Mouse (Mus musculus) E14TG2a.4 (cell line): ENCODE results near the gene Fam53a.
A peak's percentile ranks its signal among the peaks of the same experiment; 100 is the strongest.

Experiments
- H3K27me3 ChIP-seq: 2 replicates; pipeline ENCODE4 v1.6.1; 2014; ENCODE audit warnings: low read length, control low read depth; ENCODE audit not compliant: insufficient read depth
- H3K36me3 ChIP-seq: 2 replicates; pipeline ENCODE4 v1.6.1; 2014; ENCODE audit warnings: low read length, control low read depth; ENCODE audit not compliant: insufficient read depth
- H3K4me1 ChIP-seq: replicated peaks from 2 replicates; pipeline ENCODE4 v1.6.1; 2014; ENCODE audit warnings: low read depth, low read length, control low read depth
- H3K4me3 ChIP-seq: replicated peaks from 2 replicates; pipeline ENCODE4 v1.5.1; 2014; ENCODE audit warnings: mild to moderate bottlenecking, low read length
- H3K9me3 ChIP-seq: 2 replicates; pipeline ENCODE4 v1.6.1; 2014; ENCODE audit warnings: low read length, control low read depth
- CTCF ChIP-seq: conservative IDR thresholded peaks from 2 replicates; pipeline ENCODE4 v1.5.1; 2014; ENCODE audit warnings: low read length
- NANOG ChIP-seq: IDR thresholded peaks from 2 replicates; pipeline ENCODE4 v1.6.1; 2014; ENCODE audit warnings: borderline replicate concordance, low read length, mixed read lengths
- POU5F1 ChIP-seq: IDR thresholded peaks from 2 replicates; pipeline ENCODE4 v1.6.1; 2014; ENCODE audit warnings: low read length, borderline replicate concordance

The Fam53a gene

DNA sequence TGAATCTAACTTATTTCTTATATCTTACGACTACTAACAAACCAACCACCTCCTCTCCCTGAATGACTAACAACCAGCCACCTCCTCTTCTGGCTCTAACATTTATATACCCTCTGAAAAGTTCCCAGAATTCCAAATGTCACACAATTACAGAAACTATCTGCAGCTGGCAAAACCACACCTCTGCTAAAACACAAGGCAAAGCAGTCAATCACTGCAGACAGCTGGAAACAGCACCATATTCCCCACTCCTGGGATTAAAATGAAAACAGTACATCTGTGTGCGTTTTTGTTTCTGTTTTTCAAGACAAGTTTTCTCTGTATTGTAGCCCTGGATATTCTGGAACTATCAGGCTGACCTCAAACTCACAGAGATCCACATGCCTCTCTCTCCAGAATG is 6.8 kb downstream of the Fam53a start:
- no peak for TF ChIP-seq NANOG
- no peak for TF ChIP-seq POU5F1
- TF ChIP-seq CTCF, result no peak
- no peaks in the 10 kb centered on the region for H3K27me3 ChIP-seq
- peaks cover 39% of the 10 kb centered on the region for H3K4me1 ChIP-seq
- no peak overlapping the region for H3K4me3 ChIP-seq
- peaks cover 57% of the 10 kb centered on the region for H3K36me3 ChIP-seq
- H3K9me3 ChIP-seq, result no peaks in the 10 kb centered on the region

- Histone ChIP-seq H3K9me3 (no peaks in the 10 kb centered on the region), H3K4me3 (no peak overlapping the region), H3K27me3 (0 out of 2 replicates have a peak, but pooled peaks cover 5% of the 10 kb centered on the region), H3K4me1 (peaks cover 11% of the 10 kb centered on the region), H3K36me3 (peaks cover 57% of the 10 kb centered on the region)
- TF ChIP-seq POU5F1, result no peak
- TF ChIP-seq NANOG, result no peak
- no peak for TF ChIP-seq CTCF
These were observed 15.0 kb downstream of the Fam53a start for GRCm38 (mm10) chr5:33614391-33614790.

- Histone ChIP-seq H3K27me3 (0 out of 2 replicates have a peak, but pooled peaks cover 11% of the 10 kb centered on the region), H3K36me3 (peaks cover 83% of the 10 kb centered on the region), H3K4me1 (no peaks in the 10 kb centered on the region), H3K9me3 (no peaks in the 10 kb centered on the region), H3K4me3 (no peak overlapping the region)
- TF ChIP-seq CTCF (no peak), POU5F1 (no peak), NANOG (no peak)
These were observed 17.6 kb downstream of the Fam53a start for GRCm38 (mm10) chr5:33611795-33612194.

DNA sequence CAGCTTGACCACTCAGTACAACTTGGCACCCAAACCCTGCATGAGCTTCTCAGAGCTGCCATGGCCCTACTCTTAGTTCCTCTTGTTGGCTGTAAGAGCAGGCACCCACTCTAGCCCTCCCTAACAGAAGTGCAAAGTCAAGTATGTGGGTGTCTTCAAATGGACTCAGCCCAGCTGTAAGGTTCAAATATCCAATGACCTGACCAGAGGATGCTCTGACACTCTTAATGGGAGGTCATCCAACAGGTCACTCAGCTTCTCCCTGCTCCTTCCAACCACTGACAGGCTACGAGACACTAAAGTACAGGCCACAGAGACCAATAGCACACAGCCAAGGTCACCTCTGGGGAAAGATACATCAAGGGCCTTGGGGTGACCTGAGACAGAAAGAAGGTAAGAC is 20.2 kb downstream of the Fam53a start:
- TF ChIP-seq CTCF (no peak), POU5F1 (no peak)
- H3K4me1 ChIP-seq, result no peaks in the 10 kb centered on the region
- H3K9me3 ChIP-seq, result no peaks in the 10 kb centered on the region
- H3K4me3 ChIP-seq, result no peak overlapping the region
- H3K27me3 ChIP-seq, result 0 out of 2 replicates have a peak, but pooled peaks cover 18% of the 10 kb centered on the region
- peaks cover 92% of the 10 kb centered on the region for H3K36me3 ChIP-seq

- H3K4me1 ChIP-seq, result no peaks in the 10 kb centered on the region
- peaks cover 26% of the 10 kb centered on the region for H3K27me3 ChIP-seq
- no peak for TF ChIP-seq NANOG
- TF ChIP-seq CTCF, result no peak
- no peak for TF ChIP-seq POU5F1
- peaks cover 95% of the 10 kb centered on the region for H3K36me3 ChIP-seq
- H3K9me3 ChIP-seq, result no peaks in the 10 kb centered on the region
- no peak overlapping the region for H3K4me3 ChIP-seq
These were observed 22.0 kb downstream of the Fam53a start for GRCm38 (mm10) chr5:33607434-33607833.

DNA sequence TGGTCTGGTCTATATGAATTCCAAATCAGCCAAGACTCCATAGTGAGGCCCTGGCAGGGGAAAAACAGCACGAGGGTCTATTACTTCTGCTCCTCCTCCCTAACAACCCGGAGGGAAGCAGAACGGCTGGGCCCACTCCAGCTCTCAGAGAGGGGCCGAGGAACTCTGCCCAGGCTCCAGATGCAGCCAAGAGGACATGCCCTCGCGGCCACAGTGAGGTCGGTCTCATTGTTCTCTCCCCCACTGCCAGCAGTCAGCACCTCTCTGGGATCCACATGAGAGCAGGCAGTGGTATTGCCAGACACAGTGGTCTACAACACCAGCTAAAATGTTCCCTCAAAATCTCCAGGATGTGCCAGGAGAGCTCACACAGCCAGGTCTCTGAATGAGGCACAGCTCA is 22.8 kb downstream of the Fam53a start:
- peaks cover 29% of the 10 kb centered on the region for H3K27me3 ChIP-seq
- peaks cover 95% of the 10 kb centered on the region for H3K36me3 ChIP-seq
- H3K4me1 ChIP-seq, result no peaks in the 10 kb centered on the region
- TF ChIP-seq POU5F1 (no peak), NANOG (no peak), CTCF (no peak)
- no peak overlapping the region for H3K4me3 ChIP-seq
- no peaks in the 10 kb centered on the region for H3K9me3 ChIP-seq

DNA sequence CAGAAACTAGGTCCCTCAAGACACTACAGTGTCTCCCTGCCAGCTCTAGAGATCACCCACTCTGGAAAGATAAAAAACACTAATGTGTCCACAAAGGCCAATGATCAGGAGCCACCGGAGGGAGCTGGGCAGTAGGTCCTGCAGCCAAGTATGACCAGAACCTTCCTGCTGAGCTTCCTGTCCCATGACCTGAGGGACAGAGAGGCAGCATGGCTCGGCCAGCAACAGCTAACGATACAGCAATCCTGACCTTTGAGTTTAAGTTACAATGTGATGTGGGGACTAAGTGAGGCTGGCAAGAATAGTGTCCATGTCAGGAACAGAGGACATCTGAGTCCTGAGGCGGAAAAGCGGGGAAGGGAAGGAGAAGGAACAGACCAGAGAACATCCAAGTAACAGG is 24.1 kb downstream of the Fam53a start:
- Histone ChIP-seq H3K27me3 (peaks cover 30% of the 10 kb centered on the region), H3K4me3 (no peak overlapping the region), H3K9me3 (no peaks in the 10 kb centered on the region), H3K4me1 (no peaks in the 10 kb centered on the region), H3K36me3 (peaks cover 97% of the 10 kb centered on the region)
- TF ChIP-seq POU5F1, result no peak
- no peak for TF ChIP-seq CTCF
- TF ChIP-seq NANOG, result no peak

GRCm38 (mm10) chr5:33593620-33594019 is 35.8 kb downstream of the Fam53a start:
- Histone ChIP-seq H3K36me3 (peaks cover 6% of the 10 kb centered on the region; the same call in 1 of the 2 replicates), H3K4me1 (no peaks in the 10 kb centered on the region), H3K9me3 (no peaks in the 10 kb centered on the region), H3K4me3 (no peak overlapping the region), H3K27me3 (peaks cover 80% of the 10 kb centered on the region)
- TF ChIP-seq NANOG (no peak), CTCF (peak; percentile 70)

DNA sequence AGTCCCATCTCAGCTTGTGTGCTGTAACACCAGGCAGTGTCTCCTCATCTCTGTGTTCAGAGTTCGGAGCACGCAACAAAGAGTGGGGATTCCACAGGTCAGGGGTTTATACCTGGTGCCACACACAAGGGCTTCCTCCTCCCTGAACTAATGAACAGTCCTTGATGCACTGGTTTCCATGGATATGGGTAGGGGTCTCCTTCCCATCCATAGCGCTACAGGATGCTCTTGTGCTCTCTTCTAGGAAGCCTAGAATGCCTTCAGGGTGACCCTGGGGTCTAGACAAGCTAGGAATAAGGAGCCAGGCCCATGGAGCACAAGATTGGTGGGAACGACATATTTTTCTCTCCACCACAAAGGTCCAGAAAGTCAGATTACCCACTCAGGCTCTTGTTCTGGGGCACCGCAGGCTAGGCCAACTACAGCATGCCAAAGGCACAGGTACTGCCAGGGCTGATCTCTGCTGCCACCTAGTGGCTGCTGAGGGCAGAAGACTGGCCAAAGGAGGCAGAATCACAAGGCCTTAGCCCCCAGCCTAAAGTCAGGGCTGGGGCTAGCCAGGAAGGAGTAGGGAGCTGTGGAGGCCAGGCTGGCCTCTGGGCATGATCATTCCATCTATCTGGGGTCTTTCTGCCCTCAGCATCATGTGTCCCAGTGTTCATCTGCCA is 40.1 kb downstream of the Fam53a start:
- Histone ChIP-seq H3K4me3 (no peak overlapping the region), H3K36me3 (no peaks in the 10 kb centered on the region), H3K4me1 (no peaks in the 10 kb centered on the region), H3K27me3 (peaks cover 85% of the 10 kb centered on the region), H3K9me3 (no peaks in the 10 kb centered on the region)
- TF ChIP-seq POU5F1, result no peak
- TF ChIP-seq NANOG, result no peak
- peak; percentile 87 for TF ChIP-seq CTCF
